In genomic region chr6:30175225-30175917, GRCm38 (mm10) we compare ENCODE assay signal across 8 mouse cellular contexts.
A peak's percentile ranks its signal among the peaks of the same experiment; 100 is the strongest.
DNase-seq lines count a peak whose midpoint lies in the region; ATAC-seq and TF ChIP-seq lines count a peak whose summit lies in the region.

No protein-coding gene starts in this region.

- intact Hi-C loops in left cerebral cortex, adult 2 months (cut with DNase I) = no loop called here

- H3K9ac ChIP-seq in heart, embryonic 11.5 days (ENCODE audit: low read depth, low read length) = no peak overlapping the region
- no peak overlapping the region for H3K9ac ChIP-seq in forebrain, embryonic 11.5 days (ENCODE audit: low read length)
- H3K9ac ChIP-seq in liver, embryonic 13.5 days = no peak overlapping the region

- H3K36me3 ChIP-seq in heart, embryonic 11.5 days (ENCODE audit: control insufficient read depth, insufficient read depth, low read length) = no peaks in the 10 kb centered on the region
- H3K36me3 ChIP-seq in forebrain, embryonic 11.5 days (ENCODE audit: control insufficient read depth, insufficient read depth, low read length) = no peaks in the 10 kb centered on the region
- H3K36me3 ChIP-seq in liver, embryonic 13.5 days = no peaks in the 10 kb centered on the region

- H3K4me3 ChIP-seq in heart, embryonic 11.5 days (ENCODE audit: low read depth, low read length) = peak overlapping the region; percentile 41
- 0 out of 2 replicates have a peak overlapping the region, but pooled peaks have one; percentile 3 for H3K4me3 ChIP-seq in forebrain, embryonic 11.5 days (ENCODE audit: low read depth, low read length)
- peak overlapping the region; percentile 53 for H3K4me3 ChIP-seq in liver, embryonic 13.5 days (replicated peaks)
- H3K4me3 ChIP-seq in left cerebral cortex, adult 2 months = no peak overlapping the region

- under 1% methylated on average over 45 of the region's 45 CpGs for WGBS in heart, embryonic 11.5 days (ENCODE audit: insufficient replicate concordance)
- WGBS in forebrain, embryonic 11.5 days = under 1% methylated on average over 45 of the region's 45 CpGs
- WGBS in liver, embryonic 13.5 days (ENCODE audit: insufficient replicate concordance) = 2% methylated on average over 45 of the region's 45 CpGs

- H3K4me1 ChIP-seq in heart, embryonic 11.5 days (ENCODE audit: control insufficient read depth, insufficient read depth, low read length) = peaks cover 43% of the 10 kb centered on the region
- H3K4me1 ChIP-seq in forebrain, embryonic 11.5 days (replicated peaks; ENCODE audit: control insufficient read depth, insufficient read depth, low read length) = peaks cover 25% of the 10 kb centered on the region
- H3K4me1 ChIP-seq in liver, embryonic 13.5 days (replicated peaks) = peaks cover 60% of the 10 kb centered on the region

- peak overlapping the region; percentile 59 for H3K4me2 ChIP-seq in heart, embryonic 11.5 days
- peak overlapping the region; percentile 22 for H3K4me2 ChIP-seq in forebrain, embryonic 11.5 days (ENCODE audit: low read depth, low read length, severe bottlenecking)
- H3K4me2 ChIP-seq in liver, embryonic 13.5 days = peak overlapping the region; percentile 67

- no peak for TF ChIP-seq CTCF in left cerebral cortex, adult 2 months (IDR thresholded peaks at IDR 0.05)

- H3K27ac ChIP-seq in heart, embryonic 11.5 days (ENCODE audit: low read depth, low read length) = no peak overlapping the region
- H3K27ac ChIP-seq in forebrain, embryonic 11.5 days (ENCODE audit: low read depth, low read length) = no peak overlapping the region
- H3K27ac ChIP-seq in liver, embryonic 13.5 days = no peak overlapping the region
- no peak overlapping the region for H3K27ac ChIP-seq in left cerebral cortex, adult 2 months

- no peak for DNase-seq in heart, adult 8-10 months (ENCODE audit: low spot score)
- peak; percentile 54 for DNase-seq in CD4-positive helper T cell, adult 2 months (ENCODE audit: low read depth, low spot score)
- no peak for DNase-seq in forebrain, embryonic 11.5 days (ENCODE audit: low spot score)
- no peak for DNase-seq in liver, embryonic 13.5 days
- no peak for DNase-seq in urinary bladder, postnatal 10 days (ENCODE audit: low spot score)
- no peak for DNase-seq in left cerebral cortex, adult 2 months (ENCODE audit: extremely low spot score in 1 of 2, low spot score in 2 of 2)

- H3K27me3 ChIP-seq in heart, embryonic 11.5 days (ENCODE audit: control insufficient read depth, insufficient read depth, low read length) = peaks cover 95% of the 10 kb centered on the region
- H3K27me3 ChIP-seq in forebrain, embryonic 11.5 days (ENCODE audit: control insufficient read depth, insufficient read depth, low read length) = peaks cover 98% of the 10 kb centered on the region
- H3K27me3 ChIP-seq in liver, embryonic 13.5 days = peaks cover 100% of the 10 kb centered on the region

- no peaks in the 10 kb centered on the region for H3K9me3 ChIP-seq in heart, embryonic 11.5 days (replicated peaks; ENCODE audit: control insufficient read depth, low read length)
- no peaks in the 10 kb centered on the region for H3K9me3 ChIP-seq in forebrain, embryonic 11.5 days (ENCODE audit: control insufficient read depth, low read length)
- no peaks in the 10 kb centered on the region for H3K9me3 ChIP-seq in liver, embryonic 13.5 days (replicated peaks)

- 0 out of 2 replicates have a peak, but pooled peaks have one; percentile 19 for ATAC-seq in heart, embryonic 11.5 days (replicated peaks; ENCODE audit: insufficient number of reproducible peaks, low FRiP score, low TSS enrichment)
- no peak for ATAC-seq in forebrain, embryonic 11.5 days (replicated peaks; ENCODE audit: low FRiP score)
- no peak for ATAC-seq in liver, embryonic 13.5 days (ENCODE audit: low read depth)
- ATAC-seq in cerebellum, adult (ENCODE audit: insufficient number of reproducible peaks, low FRiP score, low TSS enrichment) = no peak
